Mouse (Mus musculus) forebrain, embryonic 15.5 days (tissue): ENCODE results near the gene Zfand6. TPM values are rescaled to one million over a fixed set of nuclear protein-coding genes. Genes with fewer than 3 reads are reported as not detected.

ENCODE experiments used
- ATAC-seq: fragments of 200-750 bp; cut with Nextera tagmentation; replicated peaks from 2 replicates; pipeline ENCODE4 v1.8.0; 2017; ENCODE audit warnings: mild to moderate bottlenecking, moderate TSS enrichment, moderate library complexity
- H3K27ac ChIP-seq: fragments of 300-500 bp; sonication (generic); replicated peaks from 2 replicates; pipeline ENCODE4 v1.5.1; 2015; ENCODE audit warnings: mild to moderate bottlenecking, inconsistent platforms
- H3K27me3 ChIP-seq: fragments of 300-500 bp; sonication (generic); 2 replicates; pipeline ENCODE4 v1.6.1; 2015; ENCODE audit warnings: inconsistent platforms
- H3K36me3 ChIP-seq: fragments of 300-500 bp; sonication (generic); 2 replicates; pipeline ENCODE4 v1.6.1; 2015; ENCODE audit warnings: mild to moderate bottlenecking, inconsistent platforms
- H3K4me1 ChIP-seq: fragments of 300-500 bp; sonication (generic); 2 replicates; pipeline ENCODE4 v1.6.1; 2015; ENCODE audit warnings: inconsistent platforms
- H3K4me2 ChIP-seq: fragments of 300-500 bp; sonication (generic); replicated peaks from 2 replicates; pipeline ENCODE4 v1.6.1; 2015; ENCODE audit warnings: mild to moderate bottlenecking, inconsistent platforms
- H3K4me3 ChIP-seq: fragments of 300-500 bp; sonication (generic); 2 replicates; pipeline ENCODE4 v1.5.1; 2015; ENCODE audit warnings: mild to moderate bottlenecking, inconsistent platforms
- H3K9ac ChIP-seq: fragments of 300-500 bp; sonication (generic); replicated peaks from 2 replicates; pipeline ENCODE4 v1.6.1; 2015; ENCODE audit warnings: mild to moderate bottlenecking, inconsistent platforms
- H3K9me3 ChIP-seq: fragments of 300-500 bp; sonication (generic); 2 replicates; pipeline ENCODE4 v1.6.1; 2016; ENCODE audit warnings: inconsistent platforms
- WGBS: fragments of 180-500 bp; shearing (Covaris S2); methylation state at CpG from one replicate; pipeline ENCODE4 v1.1.7; 2015; ENCODE audit warnings: mixed read lengths; 5-methylcytosine and 5-hydroxymethylcytosine counted together
- polyA plus RNA-seq: library from polyadenylated mRNA; unstranded; fragments of >200 nt; fragmentation: Nextera tagmentation; extraction: Ambion mirVana; gene quantifications from 2 replicates; pipeline ENCODE4 v1.2.1, GENCODE M21; 2015

The Zfand6 gene
- polyA plus RNA-seq, 1 experiment from 2014 or later: 192 TPM

DNA sequence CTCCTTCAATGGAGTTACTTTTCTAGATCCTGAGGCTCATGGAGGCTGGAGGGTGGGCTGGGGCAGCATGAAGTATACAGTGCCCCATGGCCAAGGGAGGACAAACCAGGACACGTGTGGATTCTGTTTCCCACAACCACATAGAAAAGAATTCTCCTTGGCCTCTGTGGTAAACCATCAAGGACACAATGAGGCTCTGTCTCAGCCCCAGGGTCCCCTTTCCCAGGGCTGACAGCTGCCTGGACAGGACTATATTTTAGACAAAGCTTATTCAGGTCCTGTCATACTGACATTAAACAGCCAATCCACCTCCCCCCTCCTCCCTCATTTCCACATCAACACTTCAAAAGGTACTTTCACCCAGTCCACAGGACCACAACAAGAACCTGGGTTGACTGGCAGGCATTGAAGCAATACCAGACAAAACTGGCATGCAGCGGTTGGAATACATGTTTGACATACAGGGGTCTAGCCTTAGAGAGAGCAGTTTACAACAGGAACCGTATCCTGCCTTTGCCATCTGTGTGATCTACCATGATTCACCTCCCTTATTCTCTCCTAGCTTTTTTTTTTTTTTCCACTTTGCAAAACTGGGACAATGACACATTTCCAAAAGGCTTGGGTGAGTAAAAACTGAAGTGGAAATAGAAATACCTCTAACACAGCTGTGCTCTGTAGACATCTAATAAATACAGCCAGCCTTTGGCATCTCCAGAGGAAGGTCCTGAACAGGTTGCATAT, 103.2 kb downstream of the Zfand6 start:
- Histone ChIP-seq H3K4me2 (no peak overlapping the region), H3K9ac (no peak overlapping the region), H3K9me3 (no peaks in the 10 kb centered on the region), H3K36me3 (no peaks in the 10 kb centered on the region), H3K27ac (no peak overlapping the region), H3K27me3 (no peaks in the 10 kb centered on the region), H3K4me3 (no peak overlapping the region), H3K4me1 (no peaks in the 10 kb centered on the region)
- peak; percentile 70 for ATAC-seq
- WGBS: 24% methylated on average over 3 of the region's 3 CpGs

DNA sequence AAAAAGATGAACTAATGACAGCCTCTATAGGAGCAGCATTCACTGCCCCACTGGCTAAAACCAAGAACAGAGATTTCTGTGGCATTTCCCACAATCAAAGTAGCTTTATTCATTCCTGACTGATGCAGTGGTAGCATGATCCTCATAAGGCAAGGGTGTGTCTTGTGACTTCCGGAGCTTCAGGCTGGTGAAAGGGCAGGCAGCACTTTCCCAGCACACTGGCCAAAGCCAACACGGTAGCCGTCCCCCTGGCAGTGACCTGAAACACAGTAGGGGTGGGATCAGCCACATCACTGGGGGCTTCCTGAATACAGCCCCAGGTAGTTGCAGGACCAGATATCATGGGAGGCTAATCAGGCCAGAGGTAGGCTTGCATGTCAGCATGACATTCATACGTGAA, 104.7 kb downstream of the Zfand6 start:
- Histone ChIP-seq H3K4me2 (no peak overlapping the region), H3K36me3 (no peaks in the 10 kb centered on the region), H3K27me3 (no peaks in the 10 kb centered on the region), H3K9me3 (no peaks in the 10 kb centered on the region), H3K4me1 (no peaks in the 10 kb centered on the region), H3K9ac (no peak overlapping the region), H3K27ac (no peak overlapping the region), H3K4me3 (no peak overlapping the region)
- no peak for ATAC-seq
- 91% methylated on average over 4 of the region's 4 CpGs for WGBS

GRCm38 (mm10) chr7:84579769-84580168, 110.0 kb downstream of the Zfand6 start:
- H3K27me3 ChIP-seq: no peaks in the 10 kb centered on the region
- no peaks in the 10 kb centered on the region for H3K4me1 ChIP-seq
- no peak for ATAC-seq
- 96% methylated on average over 1 of the region's 1 CpGs for WGBS
- no peaks in the 10 kb centered on the region for H3K9me3 ChIP-seq
- no peak overlapping the region for H3K4me2 ChIP-seq
- H3K27ac ChIP-seq: no peak overlapping the region
- H3K9ac ChIP-seq: no peak overlapping the region
- H3K4me3 ChIP-seq: no peak overlapping the region
- H3K36me3 ChIP-seq: no peaks in the 10 kb centered on the region

DNA sequence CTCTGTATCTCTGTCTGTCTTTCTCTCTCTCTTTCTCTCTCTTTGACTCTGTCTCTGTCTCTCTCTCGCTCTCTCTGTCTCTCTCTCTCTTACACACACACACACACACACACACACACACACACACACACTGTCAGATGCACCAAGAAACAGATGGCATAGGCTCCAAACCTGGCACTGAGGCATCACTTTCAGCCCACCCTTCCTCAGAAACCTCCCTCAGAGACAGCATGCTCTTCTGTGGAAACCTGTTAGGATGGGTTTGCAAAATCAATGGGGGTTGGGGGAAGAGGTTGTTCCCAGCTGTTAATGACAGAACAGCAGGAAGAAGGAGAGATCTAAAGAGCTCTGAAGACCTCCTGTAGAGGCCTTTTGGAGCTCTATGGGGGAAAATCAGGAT, 110.9 kb downstream of the Zfand6 start:
- Histone ChIP-seq H3K9me3 (no peaks in the 10 kb centered on the region), H3K9ac (no peak overlapping the region), H3K27me3 (no peaks in the 10 kb centered on the region), H3K36me3 (no peaks in the 10 kb centered on the region), H3K4me3 (no peak overlapping the region), H3K4me2 (no peak overlapping the region), H3K4me1 (no peaks in the 10 kb centered on the region), H3K27ac (no peak overlapping the region)
- WGBS: 93% methylated on average over 1 of the region's 1 CpGs
- ATAC-seq: no peak; the same call in 1 of the 2 replicates

GRCm38 (mm10) chr7:84577034-84577433, 112.7 kb downstream of the Zfand6 start:
- Histone ChIP-seq H3K27me3 (no peaks in the 10 kb centered on the region), H3K4me3 (no peak overlapping the region), H3K27ac (no peak overlapping the region), H3K9me3 (no peaks in the 10 kb centered on the region), H3K4me1 (no peaks in the 10 kb centered on the region), H3K4me2 (no peak overlapping the region), H3K36me3 (no peaks in the 10 kb centered on the region), H3K9ac (no peak overlapping the region)
- WGBS: 80% methylated on average over 2 of the region's 2 CpGs
- no peak for ATAC-seq

DNA sequence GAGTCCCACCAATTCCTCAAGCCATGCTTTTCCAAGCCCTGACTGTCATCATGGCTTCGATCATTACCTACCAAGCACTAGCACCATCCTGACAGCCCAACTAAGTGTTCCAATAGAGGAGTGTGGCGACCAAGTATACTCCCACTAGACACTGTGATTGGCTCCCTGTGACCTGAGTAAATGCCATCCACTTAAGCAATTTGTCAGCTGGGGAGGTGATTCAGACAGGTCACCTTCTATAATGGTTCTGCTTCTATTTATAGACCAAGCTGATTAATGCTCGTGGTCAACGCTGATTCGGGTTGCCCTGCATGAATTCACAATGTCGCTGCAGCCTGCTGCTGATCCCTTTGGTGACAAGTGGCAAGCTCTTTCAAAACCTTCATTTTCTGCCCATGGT, 123.6 kb downstream of the Zfand6 start:
- no peak overlapping the region for H3K4me3 ChIP-seq
- ATAC-seq: no peak
- 82% methylated on average over 6 of the region's 6 CpGs for WGBS
- H3K4me1 ChIP-seq: no peaks in the 10 kb centered on the region
- H3K9me3 ChIP-seq: no peaks in the 10 kb centered on the region
- H3K36me3 ChIP-seq: no peaks in the 10 kb centered on the region
- no peak overlapping the region for H3K4me2 ChIP-seq
- H3K27ac ChIP-seq: no peak overlapping the region
- H3K9ac ChIP-seq: no peak overlapping the region
- no peaks in the 10 kb centered on the region for H3K27me3 ChIP-seq

DNA sequence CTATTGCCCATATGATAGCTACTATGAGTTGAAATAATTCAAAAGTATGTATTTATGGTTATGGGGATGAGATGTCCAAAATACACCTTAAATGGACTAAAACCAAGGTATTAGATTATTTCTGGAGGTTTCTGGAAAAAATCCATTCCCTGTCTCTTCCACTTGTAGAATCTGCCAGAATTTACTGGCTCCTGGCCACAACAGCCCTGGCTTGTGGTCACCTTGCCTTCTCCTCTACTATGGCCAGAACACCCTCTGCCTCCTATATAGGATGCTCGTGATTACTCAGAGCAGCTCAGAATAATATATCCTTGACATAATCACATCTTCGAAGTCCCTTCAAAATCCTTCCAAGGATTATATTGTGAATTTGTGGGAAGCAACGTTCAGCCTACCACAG, 125.5 kb downstream of the Zfand6 start:
- 84% methylated on average over 3 of the region's 3 CpGs for WGBS
- Histone ChIP-seq H3K27me3 (no peaks in the 10 kb centered on the region), H3K4me2 (no peak overlapping the region), H3K9me3 (no peaks in the 10 kb centered on the region), H3K9ac (no peak overlapping the region), H3K27ac (no peak overlapping the region), H3K36me3 (no peaks in the 10 kb centered on the region), H3K4me1 (no peaks in the 10 kb centered on the region), H3K4me3 (no peak overlapping the region)
- no peak for ATAC-seq

Other genes with a start within 250 kb of the Zfand6 start
- gene Gm2115, start 161.0 kb downstream of the Zfand6 start, polyA plus RNA-seq: 0.28 and 0.75 TPM in 2 replicates
- 6.1 and 6.8 TPM in 2 replicates for gene Fah, start 83.2 kb downstream of the Zfand6 start, polyA plus RNA-seq
- gene Olfr291, start 163.6 kb upstream of the Zfand6 start, polyA plus RNA-seq: not detected in 2 replicates